Mouse (Mus musculus) heart, adult 2 months (tissue): ENCODE data around the gene Kctd13. TPM values are rescaled to one million over a fixed set of nuclear protein-coding genes. Genes with fewer than 3 reads are reported as not detected.

Experiments
- DNase-seq, 2 experiments: peaks; one replicate each; pipeline ENCODE4 v3.0.0; 2021
- H3K27ac ChIP-seq: fragments of 200-600 bp; 2 replicates; pipeline ENCODE4 v1.8.1; 2022
- H3K27me3 ChIP-seq: fragments of 200-500 bp; 2 replicates; pipeline ENCODE4 v1.6.1; 2012; ENCODE audit warnings: mild to moderate bottlenecking, low read length, inconsistent platforms, mixed read lengths; ENCODE audit not compliant: control insufficient read depth, insufficient read depth
- H3K36me3 ChIP-seq: fragments of 200-500 bp; 2 replicates; pipeline ENCODE4 v1.6.1; 2012; ENCODE audit warnings: low read length, inconsistent platforms; ENCODE audit not compliant: control insufficient read depth, insufficient read depth
- H3K4me1 ChIP-seq: fragments of 200-500 bp; 2 replicates; pipeline ENCODE4 v1.6.1; 2011; ENCODE audit warnings: low read length; ENCODE audit not compliant: control insufficient read depth, insufficient read depth
- H3K4me3 ChIP-seq: fragments of 200-600 bp; 2 replicates; pipeline ENCODE4 v1.8.1; 2022
- H3K79me2 ChIP-seq: fragments of 200-500 bp; replicated peaks from 2 replicates; pipeline ENCODE4 v1.6.1; 2012; ENCODE audit warnings: mild to moderate bottlenecking, inconsistent platforms, low read length, moderate library complexity, mixed read lengths; ENCODE audit not compliant: control insufficient read depth, insufficient read depth
- H3K9ac ChIP-seq: fragments of 200-500 bp; 2 replicates; pipeline ENCODE4 v1.6.1; 2012; ENCODE audit warnings: low read depth, mild to moderate bottlenecking, control low read depth, inconsistent platforms, low read length, mixed read lengths
- CTCF ChIP-seq: fragments of 200-600 bp; IDR thresholded peaks from 2 replicates; pipeline ENCODE4 v1.8.1; 2022; ENCODE audit warnings: antibody characterized with exemption, mild to moderate bottlenecking, moderate library complexity
- EP300 ChIP-seq: fragments of 200-500 bp; IDR thresholded peaks from 2 replicates; pipeline ENCODE4 v1.6.1; 2011; ENCODE audit warnings: low read depth, low read length, control low read depth; ENCODE audit not compliant: insufficient read depth
- POLR2A ChIP-seq: fragments of 200-500 bp; IDR thresholded peaks from 2 replicates; pipeline ENCODE4 v1.6.1; 2011; ENCODE audit warnings: mild to moderate bottlenecking, low read depth, low read length, control low read depth; ENCODE audit not compliant: insufficient read depth
- WGBS: fragments of 180-500 bp; shearing (Covaris S2); methylation state at CpG from one replicate; pipeline ENCODE4 v1.1.7; 2018; 5-methylcytosine and 5-hydroxymethylcytosine counted together
- intact Hi-C: fragments of 180-260 bp; cut with DNase I; formaldehyde crosslinking; loops from one replicate; pipeline ENCODE4 v1.15.1; 2025
- polyA plus RNA-seq: library from polyadenylated mRNA; depleted of rRNA; stranded (reverse); fragments of >200 nt; gene quantifications from 2 replicates; pipeline ENCODE4 v1.2.3, GENCODE M21; 2012; rRNA removed
- total RNA-seq, 2 experiments: library from RNA; stranded (reverse); gene quantifications; 2 replicates each; pipeline ENCODE4 v1.2.3; 2021

Gene Kctd13
- total and polyA plus RNA-seq, 3 experiments: 6.7 to 13.7 (median 6.7) TPM

DNA sequence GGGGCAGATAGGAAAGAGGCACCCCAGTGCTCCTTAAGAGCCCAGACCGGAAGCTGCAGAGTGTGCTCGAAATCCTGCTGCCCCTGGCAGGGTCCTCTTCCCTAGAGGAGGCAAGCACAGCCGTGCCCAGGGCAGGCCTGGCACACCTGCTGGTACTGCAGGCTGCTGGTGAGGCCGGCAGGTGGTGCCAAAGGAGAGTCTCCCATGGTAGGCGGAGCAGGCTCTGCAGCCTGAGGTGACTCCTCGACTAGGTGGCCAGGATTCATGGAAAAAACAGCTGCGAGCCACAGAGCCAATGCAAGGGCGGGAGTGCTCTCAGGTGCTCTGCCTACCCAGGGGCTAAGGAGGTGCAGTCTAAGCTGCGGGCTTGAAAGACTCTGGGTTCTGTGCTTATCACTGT lies 57.6 kb downstream of the Kctd13 start:
- Histone ChIP-seq H3K4me1 (no peaks in the 10 kb centered on the region), H3K4me3 (no peak overlapping the region), H3K27ac (no peak overlapping the region), H3K36me3 (no peaks in the 10 kb centered on the region), H3K27me3 (no peaks in the 10 kb centered on the region), H3K79me2 (no peaks in the 10 kb centered on the region), H3K9ac (no peak overlapping the region)
- WGBS: 45% methylated on average over 9 of the region's 9 CpGs
- peak; percentile 45 to 48 for DNase-seq
- intact Hi-C loops: loop anchor here (2.0 kb wide), 1 partner anchor 118 kb away; no protein-coding TSS in a partner anchor
- TF ChIP-seq POLR2A (no peak), EP300 (0 out of 2 replicates have a peak, but pooled peaks have one; percentile 6), CTCF (peak; percentile 73)

DNA sequence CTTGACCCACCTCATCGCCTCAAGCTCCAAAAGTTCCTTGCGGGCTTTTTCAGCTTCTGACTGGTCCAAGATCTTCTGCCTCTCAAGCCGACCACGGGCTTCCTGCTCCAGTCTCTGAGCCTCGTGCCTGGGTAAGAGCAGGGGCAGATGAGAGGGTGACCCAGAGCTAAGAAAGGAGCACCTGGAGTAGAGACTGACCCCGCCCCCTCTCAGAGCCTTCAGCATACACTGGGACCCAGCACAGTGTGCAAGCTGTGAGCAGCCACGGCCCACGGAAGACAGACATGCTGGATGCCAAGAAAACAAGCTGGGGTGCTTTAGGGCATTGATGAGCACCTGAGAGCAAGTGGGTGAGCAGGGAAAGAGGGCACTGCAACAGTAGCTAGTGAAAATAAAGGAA lies 60.1 kb downstream of the Kctd13 start:
- no peak overlapping the region for H3K27ac ChIP-seq

More for the DNA sequence above, 60.1 kb downstream of the Kctd13 start:
- TF ChIP-seq POLR2A: no peak
- TF ChIP-seq EP300: no peak
- TF ChIP-seq CTCF: no peak
- Histone ChIP-seq H3K9ac (no peak overlapping the region), H3K79me2 (no peaks in the 10 kb centered on the region), H3K4me1 (no peaks in the 10 kb centered on the region), H3K36me3 (no peaks in the 10 kb centered on the region), H3K27me3 (no peaks in the 10 kb centered on the region), H3K4me3 (no peak overlapping the region)
- 84% methylated on average over 8 of the region's 8 CpGs for whole genome bisulfite sequencing
- no peak for DNase-seq
- intact Hi-C loops: no loop called here

Other genes starting within 250 kb of the Kctd13 start
- 10 to 100 TPM; 49.7 to 63.7 TPM for gene Bola2, start 233.5 kb upstream of the Kctd13 start, total RNA-seq
- gene Bola2, start 233.5 kb upstream of the Kctd13 start, polyA plus RNA-seq: 25.9 and 29.1 TPM in 2 replicates
- 1 to 10 TPM; 3.6 to 3.9 TPM for gene Slx1b, start 233.1 kb upstream of the Kctd13 start, total RNA-seq
- 7.8 and 10.3 TPM in 2 replicates for gene Slx1b, start 233.1 kb upstream of the Kctd13 start, polyA plus RNA-seq
- gene Coro1a, start 221.1 kb upstream of the Kctd13 start, total RNA-seq: 10 to 100 TPM in 1 of 2 experiments, 1 to 10 TPM in 1; 9.8 to 12.1 TPM
- gene Coro1a, start 221.1 kb upstream of the Kctd13 start, polyA plus RNA-seq: 22.2 and 33.7 TPM in 2 replicates
- gene Mapk3, start 169.3 kb upstream of the Kctd13 start, total RNA-seq: 10 to 100 TPM; 45.9 to 53.1 TPM
- gene Mapk3, start 169.3 kb upstream of the Kctd13 start, polyA plus RNA-seq: 111 and 120 TPM in 2 replicates
- gene Gdpd3, start 162.5 kb upstream of the Kctd13 start, total RNA-seq: 1 to 10 TPM; 1.3 TPM
- 4.3 and 75.7 TPM in 2 replicates for gene Gdpd3, start 162.5 kb upstream of the Kctd13 start, polyA plus RNA-seq
- 10 to 100 TPM; 60.2 to 89.9 TPM for gene Ypel3, start 151.9 kb upstream of the Kctd13 start, total RNA-seq
- 115 and 144 TPM in 2 replicates for gene Ypel3, start 151.9 kb upstream of the Kctd13 start, polyA plus RNA-seq
- gene Tbx6, start 147.4 kb upstream of the Kctd13 start, total RNA-seq: under 1 TPM; 0.44 to 0.66 TPM
- 2.3 and 2.9 TPM in 2 replicates for gene Tbx6, start 147.4 kb upstream of the Kctd13 start, polyA plus RNA-seq
- 10 to 100 TPM; 31.8 to 31.9 TPM for gene Ppp4c, start 136.4 kb upstream of the Kctd13 start, total RNA-seq
- gene Ppp4c, start 136.4 kb upstream of the Kctd13 start, polyA plus RNA-seq: 65.6 and 99.5 TPM in 2 replicates
- gene Fam57b, start 131.2 kb upstream of the Kctd13 start, total RNA-seq: 1 to 10 TPM; 7.4 to 8.8 TPM
- 9.0 and 12.8 TPM in 2 replicates for gene Fam57b, start 131.2 kb upstream of the Kctd13 start, polyA plus RNA-seq
- not detected for gene 4930451I11Rik, start 97.2 kb upstream of the Kctd13 start, total RNA-seq
- gene 4930451I11Rik, start 97.2 kb upstream of the Kctd13 start, polyA plus RNA-seq: not detected in 2 replicates
- gene Doc2a, start 81.5 kb upstream of the Kctd13 start, total RNA-seq: not detected
- gene Doc2a, start 81.5 kb upstream of the Kctd13 start, polyA plus RNA-seq: not detected in 2 replicates
- 1 to 10 TPM; 5.7 to 6.3 TPM for gene Hirip3, start 66.9 kb upstream of the Kctd13 start, total RNA-seq
- gene Hirip3, start 66.9 kb upstream of the Kctd13 start, polyA plus RNA-seq: 3.6 and 4.4 TPM in 2 replicates
- 10 to 100 TPM; 16.8 to 18.3 TPM for gene Ino80e, start 66.5 kb upstream of the Kctd13 start, total RNA-seq
- 25.9 and 29.6 TPM in 2 replicates for gene Ino80e, start 66.5 kb upstream of the Kctd13 start, polyA plus RNA-seq
- 10 to 100 TPM; 37.4 to 39.8 TPM for gene Taok2, start 44.2 kb upstream of the Kctd13 start, total RNA-seq
- gene Taok2, start 44.2 kb upstream of the Kctd13 start, polyA plus RNA-seq: 43.1 and 44.7 TPM in 2 replicates
- 10 to 100 TPM in 1 of 2 experiments, 1 to 10 TPM in 1; 8.6 to 12.0 TPM for gene Tmem219, start 6.0 kb upstream of the Kctd13 start, total RNA-seq
- gene Tmem219, start 6.0 kb upstream of the Kctd13 start, polyA plus RNA-seq: 27.1 and 33.6 TPM in 2 replicates
- gene Asphd1, start 20.7 kb downstream of the Kctd13 start, total RNA-seq: not detected
- gene Asphd1, start 20.7 kb downstream of the Kctd13 start, polyA plus RNA-seq: 0.08 and 0.29 TPM in 2 replicates
- 1 to 10 TPM; 5.6 to 6.1 TPM for gene Sez6l2, start 21.7 kb downstream of the Kctd13 start, total RNA-seq
- gene Sez6l2, start 21.7 kb downstream of the Kctd13 start, polyA plus RNA-seq: 5.0 and 5.4 TPM in 2 replicates
- gene Cdipt, start 47.0 kb downstream of the Kctd13 start, total RNA-seq: 10 to 100 TPM; 44.4 to 45.9 TPM
- gene Cdipt, start 47.0 kb downstream of the Kctd13 start, polyA plus RNA-seq: 133 and 170 TPM in 2 replicates
- gene Cdiptos, start 47.2 kb downstream of the Kctd13 start, total RNA-seq: under 1 TPM in 1 of 2 experiments, not detected in 1; 0.39 TPM
- 2.0 and 2.5 TPM in 2 replicates for gene Cdiptos, start 47.2 kb downstream of the Kctd13 start, polyA plus RNA-seq
- 10 to 100 TPM; 50.4 to 59.1 TPM for gene Mvp, start 85.7 kb downstream of the Kctd13 start, total RNA-seq
- 48.8 and 50.7 TPM in 2 replicates for gene Mvp, start 85.7 kb downstream of the Kctd13 start, polyA plus RNA-seq
- gene Pagr1b, start 87.6 kb downstream of the Kctd13 start, total RNA-seq: not detected
- gene Pagr1b, start 87.6 kb downstream of the Kctd13 start, polyA plus RNA-seq: not detected in 2 replicates
- gene Pagr1a, start 88.5 kb downstream of the Kctd13 start, total RNA-seq: 10 to 100 TPM; 12.8 to 21.4 TPM
- gene Pagr1a, start 88.5 kb downstream of the Kctd13 start, polyA plus RNA-seq: 3.6 and 4.3 TPM in 2 replicates
- gene Gm42742, start 92.2 kb downstream of the Kctd13 start, total RNA-seq: 10 to 100 TPM; 15.9 to 25.8 TPM
- gene Gm42742, start 92.2 kb downstream of the Kctd13 start, polyA plus RNA-seq: 21.7 and 24.3 TPM in 2 replicates
- gene Prrt2, start 92.3 kb downstream of the Kctd13 start, total RNA-seq: under 1 TPM; 0.63 to 0.77 TPM
- 5.7 and 8.0 TPM in 2 replicates for gene Prrt2, start 92.3 kb downstream of the Kctd13 start, polyA plus RNA-seq
- gene Maz, start 98.2 kb downstream of the Kctd13 start, total RNA-seq: 10 to 100 TPM; 56.5 to 59.8 TPM
- gene Maz, start 98.2 kb downstream of the Kctd13 start, polyA plus RNA-seq: 53.7 and 57.1 TPM in 2 replicates
- gene Kif22, start 113.6 kb downstream of the Kctd13 start, total RNA-seq: under 1 TPM; 0.65 to 0.84 TPM
- 0.39 and 0.59 TPM in 2 replicates for gene Kif22, start 113.6 kb downstream of the Kctd13 start, polyA plus RNA-seq
- not detected for gene Zg16, start 158.4 kb downstream of the Kctd13 start, total RNA-seq
- gene Zg16, start 158.4 kb downstream of the Kctd13 start, polyA plus RNA-seq: not detected in 2 replicates
- 1 to 10 TPM; 1.5 to 2.1 TPM for gene AI467606, start 162.5 kb downstream of the Kctd13 start, total RNA-seq
- 2.7 and 4.7 TPM in 2 replicates for gene AI467606, start 162.5 kb downstream of the Kctd13 start, polyA plus RNA-seq
- gene Qprt, start 193.3 kb downstream of the Kctd13 start, total RNA-seq: not detected
- gene Qprt, start 193.3 kb downstream of the Kctd13 start, polyA plus RNA-seq: 0.25 and 0.32 TPM in 2 replicates
- under 1 TPM; 0.78 to 0.80 TPM for gene Spn, start 208.9 kb downstream of the Kctd13 start, total RNA-seq
- gene Spn, start 208.9 kb downstream of the Kctd13 start, polyA plus RNA-seq: 1.1 and 2.9 TPM in 2 replicates